Mouse (Mus musculus) adrenal gland, adult 18-20 months (tissue): ENCODE measurements around the gene Cxcr5. TPM values are rescaled to one million over a fixed set of nuclear protein-coding genes. Genes with fewer than 3 reads are reported as not detected.

ENCODE experiments used
- DNase-seq, 2 experiments: peaks; one replicate each; pipeline ENCODE4 v3.0.0; 2021 to 2022; ENCODE audit warnings: low spot score in 2 of 2
- total RNA-seq, 2 experiments: library from RNA; stranded (reverse); gene quantifications; 1 replicate in 1 of 2; 2 replicates in 1 of 2; pipeline ENCODE4 v1.2.3; 2021

Gene Cxcr5
- total RNA-seq, 2 experiments from 2014 or later: 0.16 to 0.40 TPM

- peak; percentile 84 to 89 for DNase-seq
Measured at GRCm38 (mm10) chr9:44482552-44482951, 79.1 kb downstream of the Cxcr5 start, which contains the start of gene Bcl9l. Gene Bcl9l, plus strand, starts transcription at chr9:44482825.

- no peak for DNase-seq
Measured at GRCm38 (mm10) chr9:44482112-44482511, 79.6 kb downstream of the Cxcr5 start.

- DNase-seq: peak; percentile 76 to 83
Measured at GRCm38 (mm10) chr9:44479628-44480428, 81.8 kb downstream of the Cxcr5 start.

- peak; percentile 69 to 70 for DNase-seq
Measured at GRCm38 (mm10) chr9:44478959-44479605, 82.6 kb downstream of the Cxcr5 start.

GRCm38 (mm10) chr9:44478229-44478921, 83.3 kb downstream of the Cxcr5 start:
- DNase-seq: peak in 1 of 2 experiments; percentile 48

GRCm38 (mm10) chr9:44477339-44478228, 84.1 kb downstream of the Cxcr5 start:
- DNase-seq: peak in 1 of 2 experiments; percentile 31

- no peak for DNase-seq
Measured at GRCm38 (mm10) chr9:44475936-44476335, 85.7 kb downstream of the Cxcr5 start.

GRCm38 (mm10) chr9:44474327-44474726, 87.3 kb downstream of the Cxcr5 start:
- DNase-seq: no peak

GRCm38 (mm10) chr9:44473184-44473583, 88.5 kb downstream of the Cxcr5 start:
- no peak for DNase-seq

GRCm38 (mm10) chr9:44468800-44469199, 92.9 kb downstream of the Cxcr5 start:
- DNase-seq: no peak

GRCm38 (mm10) chr9:44468224-44468623, 93.5 kb downstream of the Cxcr5 start:
- DNase-seq: no peak

- DNase-seq: no peak
Measured at GRCm38 (mm10) chr9:44461950-44462349, 99.7 kb downstream of the Cxcr5 start.

Other genes starting within 250 kb of the Cxcr5 start
- 10 to 100 TPM; 35.2 to 41.7 TPM for gene C2cd2l, start 241.6 kb downstream of the Cxcr5 start, total RNA-seq
- 10 to 100 TPM; 21.7 to 30.9 TPM for gene Dpagt1, start 235.9 kb downstream of the Cxcr5 start, total RNA-seq
- gene H2afx, start 227.2 kb downstream of the Cxcr5 start, total RNA-seq: 10 to 100 TPM; 26.8 to 34.4 TPM
- 10 to 100 TPM; 52.3 to 87.5 TPM for gene Hmbs, start 217.6 kb downstream of the Cxcr5 start, total RNA-seq
- gene Vps11, start 200.2 kb downstream of the Cxcr5 start, total RNA-seq: 10 to 100 TPM; 52.5 to 70.4 TPM
- 100 to 1,000 TPM; 182 to 214 TPM for gene Hyou1, start 182.4 kb downstream of the Cxcr5 start, total RNA-seq
- gene Slc37a4, start 165.0 kb downstream of the Cxcr5 start, total RNA-seq: 10 to 100 TPM; 15.2 to 16.1 TPM
- 1,000 to 10,000 TPM; 1,079 to 1,172 TPM for gene Rps25, start 154.7 kb downstream of the Cxcr5 start, total RNA-seq
- gene Trappc4, start 154.3 kb downstream of the Cxcr5 start, total RNA-seq: 100 to 1,000 TPM in 1 of 2 experiments, 10 to 100 TPM in 1; 90.8 to 109 TPM
- 10 to 100 TPM; 22.4 to 26.1 TPM for gene Ccdc84, start 143.3 kb downstream of the Cxcr5 start, total RNA-seq
- not detected for gene Foxr1, start 120.7 kb downstream of the Cxcr5 start, total RNA-seq
- not detected for gene Upk2, start 106.9 kb downstream of the Cxcr5 start, total RNA-seq
- 10 to 100 TPM; 41.3 to 46.6 TPM for gene Bcl9l, start 79.1 kb downstream of the Cxcr5 start, total RNA-seq
- gene Ddx6, start 43.0 kb upstream of the Cxcr5 start, total RNA-seq: 100 to 1,000 TPM; 113 to 140 TPM
- gene Treh, start 111.4 kb upstream of the Cxcr5 start, total RNA-seq: not detected
- gene Phldb1, start 173.3 kb upstream of the Cxcr5 start, total RNA-seq: 10 to 100 TPM; 24.1 to 60.8 TPM
- gene Arcn1, start 206.0 kb upstream of the Cxcr5 start, total RNA-seq: 100 to 1,000 TPM; 139 to 168 TPM
- 10 to 100 TPM; 54.0 to 57.6 TPM for gene Ift46, start 206.0 kb upstream of the Cxcr5 start, total RNA-seq
- 1 to 10 TPM; 4.2 to 8.3 TPM for gene Tmem25, start 237.4 kb upstream of the Cxcr5 start, total RNA-seq
- gene Ttc36, start 241.2 kb upstream of the Cxcr5 start, total RNA-seq: 1 to 10 TPM; 2.7 to 4.1 TPM